Mouse (Mus musculus) B cell, adult 2 months (primary cell): ENCODE data around the gene Sh3kbp1.
"Not testable (repeated sequence)": the region's sequence is repeated elsewhere in the genome, so short reads cannot be mapped to it uniquely, and the experiment has no call there.

Experiments
- DNase-seq, 2 experiments: peaks; one replicate each; pipeline ENCODE4 v3.0.0; 2022

The Sh3kbp1 gene

GRCm38 (mm10) chrX:159626907-159627587 is at the start of gene Sh3kbp1:
Gene Sh3kbp1, plus strand, starts transcription at chrX:159627272.
- peak; percentile 63 to 71 for DNase-seq

GRCm38 (mm10) chrX:159584738-159585137 is 42.3 kb upstream of the Sh3kbp1 start:
- not testable (repeated sequence) for DNase-seq

GRCm38 (mm10) chrX:159591633-159592032 is 35.4 kb upstream of the Sh3kbp1 start:
- DNase-seq: no peak

- DNase-seq: no peak
Observed at GRCm38 (mm10) chrX:159597502-159597901, 29.6 kb upstream of the Sh3kbp1 start.

GRCm38 (mm10) chrX:159604832-159605231 is 22.2 kb upstream of the Sh3kbp1 start:
- no peak for DNase-seq

GRCm38 (mm10) chrX:159606936-159607335 is 20.1 kb upstream of the Sh3kbp1 start:
- DNase-seq: peak; percentile 53 to 70

- peak; percentile 34 to 38 for DNase-seq
Observed at GRCm38 (mm10) chrX:159626208-159626906, 715 bp upstream of the Sh3kbp1 start.

GRCm38 (mm10) chrX:159627588-159628566 is 805 bp downstream of the Sh3kbp1 start:
- DNase-seq: peak; percentile 20 to 42

- no peak for DNase-seq
Observed at GRCm38 (mm10) chrX:159628629-159629028, 1.6 kb downstream of the Sh3kbp1 start.

- DNase-seq: no peak
Observed at GRCm38 (mm10) chrX:159629203-159629602, 2.1 kb downstream of the Sh3kbp1 start.

GRCm38 (mm10) chrX:159638500-159639227 is 11.6 kb downstream of the Sh3kbp1 start:
- no peak for DNase-seq

GRCm38 (mm10) chrX:159639991-159640390 is 12.9 kb downstream of the Sh3kbp1 start:
- no peak for DNase-seq

GRCm38 (mm10) chrX:159645314-159645713 is 18.2 kb downstream of the Sh3kbp1 start:
- DNase-seq: no peak

GRCm38 (mm10) chrX:159647564-159647963 is 20.5 kb downstream of the Sh3kbp1 start:
- DNase-seq: no peak

GRCm38 (mm10) chrX:159648598-159648997 is 21.5 kb downstream of the Sh3kbp1 start:
- DNase-seq: no peak

- DNase-seq: peak; percentile 69 to 76
Observed at GRCm38 (mm10) chrX:159650130-159650678, 23.1 kb downstream of the Sh3kbp1 start.

- DNase-seq: no peak
Observed at GRCm38 (mm10) chrX:159650727-159651126, 23.7 kb downstream of the Sh3kbp1 start.

- DNase-seq: peak; percentile 35 to 37
Observed at GRCm38 (mm10) chrX:159671388-159671787, 44.3 kb downstream of the Sh3kbp1 start.

GRCm38 (mm10) chrX:159672466-159672865 is 45.4 kb downstream of the Sh3kbp1 start:
- no peak for DNase-seq

- DNase-seq: peak in 1 of 2 experiments; percentile 45
Observed at GRCm38 (mm10) chrX:159676242-159676641, 49.2 kb downstream of the Sh3kbp1 start.

GRCm38 (mm10) chrX:159677585-159678319 is 50.7 kb downstream of the Sh3kbp1 start:
- DNase-seq: peak; percentile 46 to 48
